Mouse (Mus musculus): Measurements from ENCODE around the gene Fibp.

- TF ChIP-seq CTCF (IDR thresholded peaks at IDR 0.05; ENCODE audit: borderline replicate concordance, insufficient read depth, low read depth, low read length) = no peak
- no peak for TF ChIP-seq POLR2A (IDR thresholded peaks at IDR 0.05; ENCODE audit: borderline replicate concordance, insufficient read depth, low read length)
These were observed 2.5 kb upstream of the Fibp start, which contains the start of gene Ccdc85b for GRCm38 (mm10) chr19:5457746-5458442.
